Mouse (Mus musculus): ENCODE data around the gene Chga.

GRCm38 (mm10) chr12:102610927-102611326, 56.2 kb downstream of the Chga start:
- TF ChIP-seq CTCF (IDR thresholded peaks at IDR 0.05; ENCODE audit: low read depth, low read length) (no peak), GATA1 (IDR thresholded peaks at IDR 0.05; ENCODE audit: borderline replicate concordance, low read length) (no peak), TAL1 (conservative IDR thresholded peaks at IDR 0.05; ENCODE audit: low read depth, low read length) (no peak)

All from G1E (cell line).